ENCODE assay signal across 11 mouse cellular contexts in the genomic region with DNA sequence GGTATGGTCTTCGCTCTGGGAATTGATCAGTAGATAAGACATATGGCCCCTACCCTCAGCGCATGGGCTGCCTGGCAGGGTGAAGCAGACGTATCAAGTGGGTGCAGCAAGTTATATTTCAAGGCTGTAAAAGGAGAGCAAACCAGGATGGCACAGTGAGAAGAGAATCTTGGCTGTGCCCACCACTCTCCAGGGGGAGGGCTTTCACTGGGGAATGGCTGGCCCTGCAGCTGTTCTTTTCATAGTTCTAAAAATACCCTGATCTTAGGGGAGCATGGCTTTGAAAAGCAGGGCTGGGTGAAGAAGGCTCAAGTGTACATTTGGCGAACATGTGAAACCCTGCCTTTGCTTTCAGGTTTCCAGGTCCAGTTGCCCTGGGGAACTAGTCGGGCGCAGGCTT. TPM values are rescaled to one million over a fixed set of nuclear protein-coding genes. Genes with fewer than 3 reads are reported as not detected.
DNase-seq lines count a peak whose midpoint lies in the region; ATAC-seq and TF ChIP-seq lines count a peak whose summit lies in the region.
"Had no signal": no experiment of that assay in that cellular context is flagged by ENCODE, and none has a peak within 500 bp of the region (broad histone marks: within the 10 kb centered on the region; RNA-seq: fewer than 3 reads in every experiment).

No protein-coding gene starts in this region.

- H3K27me3 ChIP-seq in heart, embryonic 11.5 days (ENCODE audit: control insufficient read depth, insufficient read depth, low read length) = no peaks in the 10 kb centered on the region
- H3K27me3 ChIP-seq in neural tube, embryonic 15.5 days (replicated peaks) = no peaks in the 10 kb centered on the region
- H3K27me3 ChIP-seq: embryonic facial prominence, embryonic 12.5 days had no signal

- no peak for TF ChIP-seq POLR2A in lung, adult 2 months (IDR thresholded peaks at IDR 0.05; ENCODE audit: borderline replicate concordance, extremely low read depth, low read depth, low read length)
- TF ChIP-seq POLR2A in embryonic fibroblast, embryonic 13.5 days (IDR thresholded peaks at IDR 0.05; ENCODE audit: low read depth, low read length) = no peak

- no peak for DNase-seq in heart, adult 8-10 months (ENCODE audit: low spot score)
- DNase-seq in lung, adult 2 months = peak; percentile 2
- no peak for DNase-seq in lung, postnatal 25 days (ENCODE audit: low spot score)
- peak; percentile 90 for DNase-seq in skeletal muscle tissue, adult 2 months (ENCODE audit: low read depth, low spot score)
- DNase-seq: cerebellum, postnatal 25 days; liver, postnatal 0 days had no signal

- H3K4me3 ChIP-seq in heart, embryonic 11.5 days (ENCODE audit: low read depth, low read length) = no peak overlapping the region
- no peak overlapping the region for H3K4me3 ChIP-seq in lung, adult 2 months (replicated peaks; ENCODE audit: extremely low read depth, low read depth, low read length)
- no peak overlapping the region for H3K4me3 ChIP-seq in embryonic fibroblast, embryonic 13.5 days (ENCODE audit: insufficient read depth, low read length)
- no peak overlapping the region for H3K4me3 ChIP-seq in neural tube, embryonic 15.5 days (replicated peaks)
- H3K4me3 ChIP-seq: embryonic facial prominence, embryonic 12.5 days had no signal

- H3K27ac ChIP-seq in heart, embryonic 11.5 days (ENCODE audit: low read depth, low read length) = 0 out of 2 replicates have a peak overlapping the region, but pooled peaks have one; percentile 32
- H3K27ac ChIP-seq in embryonic fibroblast, embryonic 13.5 days (ENCODE audit: insufficient read depth, low read length) = peak overlapping the region; percentile 81
- no peak overlapping the region for H3K27ac ChIP-seq in neural tube, embryonic 15.5 days (replicated peaks)
- H3K27ac ChIP-seq: embryonic facial prominence, embryonic 12.5 days had no signal

- 76% methylated on average over 6 of the region's 6 CpGs for WGBS in heart, embryonic 11.5 days (ENCODE audit: insufficient replicate concordance)
- WGBS in lung, adult 2 months = 84% methylated on average over 6 of the region's 6 CpGs
- WGBS in neural tube, embryonic 15.5 days = 71% methylated on average over 6 of the region's 6 CpGs

- no peak for ATAC-seq in heart, embryonic 11.5 days (replicated peaks; ENCODE audit: insufficient number of reproducible peaks, low FRiP score, low TSS enrichment)
- ATAC-seq in erythroblast, adult 5-6 weeks (replicated peaks; ENCODE audit: low FRiP score, poor library complexity, severe bottlenecking) = no peak
- ATAC-seq in neural tube, embryonic 15.5 days (ENCODE audit: low FRiP score) = no peak
- ATAC-seq: liver, postnatal 0 days had no signal

- H3K9ac ChIP-seq in heart, embryonic 11.5 days (ENCODE audit: low read depth, low read length) = no peak overlapping the region
- H3K9ac ChIP-seq in neural tube, embryonic 15.5 days (replicated peaks) = no peak overlapping the region
- H3K9ac ChIP-seq: embryonic facial prominence, embryonic 12.5 days; liver, postnatal 0 days had no signal

- no peaks in the 10 kb centered on the region for H3K9me3 ChIP-seq in heart, embryonic 11.5 days (replicated peaks; ENCODE audit: control insufficient read depth, low read length)
- H3K9me3 ChIP-seq in neural tube, embryonic 15.5 days (replicated peaks) = no peaks in the 10 kb centered on the region
- H3K9me3 ChIP-seq: embryonic facial prominence, embryonic 12.5 days had no signal

- H3K4me2 ChIP-seq in heart, embryonic 11.5 days = 0 out of 2 replicates have a peak overlapping the region, but pooled peaks have one; percentile 20
- no peak overlapping the region for H3K4me2 ChIP-seq in neural tube, embryonic 15.5 days
- H3K4me2 ChIP-seq: embryonic facial prominence, embryonic 12.5 days had no signal

- H3K36me3 ChIP-seq in heart, embryonic 11.5 days (ENCODE audit: control insufficient read depth, insufficient read depth, low read length) = no peaks in the 10 kb centered on the region
- H3K36me3 ChIP-seq in neural tube, embryonic 15.5 days = no peaks in the 10 kb centered on the region
- H3K36me3 ChIP-seq: embryonic facial prominence, embryonic 12.5 days had no signal

- H3K4me1 ChIP-seq in heart, embryonic 11.5 days (ENCODE audit: control insufficient read depth, insufficient read depth, low read length) = peaks cover 57% of the 10 kb centered on the region
- peaks cover 21% of the 10 kb centered on the region for H3K4me1 ChIP-seq in lung, adult 2 months (ENCODE audit: control insufficient read depth, insufficient read depth, low read length)
- peaks cover 23% of the 10 kb centered on the region for H3K4me1 ChIP-seq in embryonic fibroblast, embryonic 13.5 days (ENCODE audit: control insufficient read depth, insufficient read depth, low read length)
- peaks cover 35% of the 10 kb centered on the region for H3K4me1 ChIP-seq in neural tube, embryonic 15.5 days

- TF ChIP-seq CTCF in lung, adult 2 months (IDR thresholded peaks at IDR 0.05; ENCODE audit: insufficient read depth, low read length) = no peak
- TF ChIP-seq CTCF in embryonic fibroblast, embryonic 13.5 days (IDR thresholded peaks at IDR 0.05; ENCODE audit: borderline replicate concordance, insufficient read depth, low read length) = no peak

RNA-seq across cellular contexts. Expression of gene Ano6, which starts 11.5 kb away (rescaled TPM):
- 40.9 and 45.7 TPM in 2 replicates for polyA plus RNA-seq in heart, embryonic 11.5 days (2014; fragmentation: Nextera tagmentation; extraction: Ambion mirVana)
- 10 to 100 TPM; 17.7 to 21.2 (median 19.1) TPM for total RNA-seq in heart, adult 8-10 months (2022)
- 47.6 and 63.1 TPM in 2 replicates for polyA plus RNA-seq in lung, adult 2 months (2012; rRNA removed)
- 102 and 108 TPM in 2 replicates for polyA plus RNA-seq in embryonic fibroblast, embryonic 13.5 days (2011; ENCODE audit: insufficient read length, low read depth, missing spikeins)
- total RNA-seq in erythroblast, adult 5-6 weeks (2015; ENCODE audit: low replicate concordance) = 9.6 and 16.7 TPM in 2 replicates
- 20.5 and 25.9 TPM in 2 replicates for total RNA-seq in erythroblast, adult 5-6 weeks (2017; ENCODE audit: low replicate concordance)
- 27.0 and 32.5 TPM in 2 replicates for polyA plus RNA-seq in neural tube, embryonic 15.5 days (2015; fragmentation: Nextera tagmentation; extraction: Ambion mirVana)

Comparison
In these comparisons a context has a peak if more than half of its experiments do, and no peak if none do; other contexts are left out.
1. DNase-seq: peak in lung, adult 2 months (single experiment) and skeletal muscle tissue, adult 2 months (single experiment); none in heart, adult 8-10 months (single experiment) and lung, postnatal 25 days (single experiment).